Mouse (Mus musculus): ENCODE results near the gene Slc5a6.

The Slc5a6 gene

GRCm38 (mm10) chr5:31048763-31049641 is at the start of gene Slc5a6:
TSS of gene Slc5a6 (minus strand) at chr5:31048924.
- DNase-seq = peak; percentile 33

- DNase-seq = no peak
Measured at GRCm38 (mm10) chr5:31095711-31096480, 47.2 kb upstream of the Slc5a6 start.

GRCm38 (mm10) chr5:31094799-31095691 is 46.3 kb upstream of the Slc5a6 start:
- peak; percentile 60 for DNase-seq

GRCm38 (mm10) chr5:31094100-31094798 is 45.5 kb upstream of the Slc5a6 start:
- DNase-seq = no peak

GRCm38 (mm10) chr5:31093151-31094041 is 44.7 kb upstream of the Slc5a6 start:
- peak; percentile 66 for DNase-seq

- peak; percentile 78 for DNase-seq
Measured at GRCm38 (mm10) chr5:31092231-31092975, 43.7 kb upstream of the Slc5a6 start.

GRCm38 (mm10) chr5:31087131-31087530 is 38.4 kb upstream of the Slc5a6 start:
- no peak for DNase-seq

GRCm38 (mm10) chr5:31086606-31087005 is 37.9 kb upstream of the Slc5a6 start:
- DNase-seq = no peak

GRCm38 (mm10) chr5:31083949-31084348 is 35.2 kb upstream of the Slc5a6 start:
- no peak for DNase-seq

GRCm38 (mm10) chr5:31082935-31083625 is 34.4 kb upstream of the Slc5a6 start:
- DNase-seq = no peak

GRCm38 (mm10) chr5:31082355-31082754 is 33.6 kb upstream of the Slc5a6 start:
- DNase-seq = no peak

- DNase-seq = no peak
Measured at GRCm38 (mm10) chr5:31081386-31081785, 32.7 kb upstream of the Slc5a6 start.

- no peak for DNase-seq
Measured at GRCm38 (mm10) chr5:31080795-31081164, 32.1 kb upstream of the Slc5a6 start.

GRCm38 (mm10) chr5:31080059-31080794 is 31.5 kb upstream of the Slc5a6 start:
- peak; percentile 75 for DNase-seq

- DNase-seq = no peak
Measured at GRCm38 (mm10) chr5:31076346-31076745, 27.6 kb upstream of the Slc5a6 start.

- no peak for DNase-seq
Measured at GRCm38 (mm10) chr5:31073176-31073575, 24.5 kb upstream of the Slc5a6 start.

- no peak for DNase-seq
Measured at GRCm38 (mm10) chr5:31071821-31072220, 23.1 kb upstream of the Slc5a6 start.

GRCm38 (mm10) chr5:31071059-31071458 is 22.3 kb upstream of the Slc5a6 start:
- no peak for DNase-seq

- no peak for DNase-seq
Measured at GRCm38 (mm10) chr5:31069810-31070209, 21.1 kb upstream of the Slc5a6 start.

Measured in right cerebral cortex, postnatal 25 days (tissue).